Mouse (Mus musculus) CH12.LX (cell line): ENCODE results near the gene Prkn. TPM values are rescaled to one million over a fixed set of nuclear protein-coding genes. Genes with fewer than 3 reads are reported as not detected.

ENCODE experiments used
- DNase-seq: peaks from one replicate; pipeline ENCODE4 v3.0.0-alpha.2; 2013; ENCODE audit errors: extremely low read depth
- H3K27ac ChIP-seq: 2 replicates; pipeline ENCODE4 v1.5.1; 2012; ENCODE audit warnings: low read depth, mild to moderate bottlenecking, control low read depth, moderate library complexity; ENCODE audit not compliant: insufficient read depth
- H3K27me3 ChIP-seq: replicated peaks from 2 replicates; pipeline ENCODE3; 2012; ENCODE audit warnings: inconsistent platforms
- H3K36me3 ChIP-seq, 2 experiments: replicated peaks in 1 of 2; 2 replicates each; pipeline versions ENCODE3 to v1.6.1; 2012; ENCODE audit warnings: inconsistent platforms in 1 of 2, low read length in 1 of 2, mild to moderate bottlenecking in 1 of 2, mixed read lengths in 1 of 2, moderate library complexity in 1 of 2; ENCODE audit not compliant: control insufficient read depth in 1 of 2, insufficient read depth in 1 of 2
- H3K4me1 ChIP-seq, 2 experiments: 2 replicates each; pipeline ENCODE4 v1.6.1; 2012; ENCODE audit warnings: inconsistent platforms in 1 of 2, moderate library complexity in 1 of 2; ENCODE audit not compliant: insufficient read depth in 2 of 2, control insufficient read depth in 1 of 2
- H3K4me2 ChIP-seq: 2 replicates; pipeline ENCODE4 v1.6.1; 2012; ENCODE audit warnings: low read depth, mild to moderate bottlenecking, control low read depth; ENCODE audit not compliant: poor library complexity, insufficient read depth, severe bottlenecking
- H3K4me3 ChIP-seq, 3 experiments: fragments of 150-350 bp in 1 of 3; sonication (generic) in 1 of 3; replicated peaks in 1 of 3; 2 replicates each; pipeline versions ENCODE3 to v1.5.1; 2011 to 2012; ENCODE audit warnings: low read depth in 2 of 3, low read length in 2 of 3, mild to moderate bottlenecking in 2 of 3, moderate library complexity in 2 of 3, control low read depth in 1 of 3, improper control_type of control experiment in 1 of 3, inconsistent platforms in 1 of 3, mixed read lengths in 1 of 3; ENCODE audit not compliant: poor library complexity in 1 of 3
- H3K79me2 ChIP-seq: replicated peaks from 2 replicates; pipeline ENCODE4 v1.6.1; 2012; ENCODE audit warnings: mild to moderate bottlenecking, moderate library complexity; ENCODE audit not compliant: control insufficient read depth, poor library complexity, insufficient read depth, severe bottlenecking; ENCODE audit errors: extremely low read depth
- H3K9ac ChIP-seq: 2 replicates; pipeline ENCODE4 v1.6.1; 2012; ENCODE audit warnings: low read depth, mild to moderate bottlenecking, control low read depth, moderate library complexity; ENCODE audit not compliant: insufficient read depth
- H3K9me3 ChIP-seq: replicated peaks from 2 replicates; pipeline ENCODE3; 2012; ENCODE audit warnings: low read length, inconsistent platforms, mixed read lengths
- CHD2 ChIP-seq: IDR thresholded peaks from 2 replicates; pipeline ENCODE4 v1.6.1; 2011; ENCODE audit warnings: low read length, improper control_type of control experiment
- CTCF ChIP-seq, 2 experiments: IDR thresholded peaks in 1 of 2; conservative IDR thresholded peaks in 1 of 2; 2 replicates each; pipeline ENCODE4 v1.5.1; 2011 to 2012; ENCODE audit warnings: low read depth in 2 of 2, low read length in 2 of 2, improper control_type of control experiment in 1 of 2, inconsistent platforms in 1 of 2, mild to moderate bottlenecking in 1 of 2, moderate library complexity in 1 of 2
- ELF1 ChIP-seq: IDR thresholded peaks from 2 replicates; pipeline ENCODE4 v1.6.1; 2014; ENCODE audit warnings: low read depth, mild to moderate bottlenecking, inconsistent platforms, low read length, improper control_type of control experiment
- EP300 ChIP-seq: IDR thresholded peaks from 2 replicates; pipeline ENCODE4 v1.6.1; 2011; ENCODE audit warnings: low read length, improper control_type of control experiment
- ETS1 ChIP-seq: conservative IDR thresholded peaks from 2 replicates; pipeline ENCODE4 v1.6.1; 2012; ENCODE audit warnings: low read depth, mild to moderate bottlenecking, inconsistent platforms, low read length, improper control_type of control experiment, moderate library complexity
- JUN ChIP-seq: IDR thresholded peaks from 2 replicates; pipeline ENCODE4 v1.6.1; 2011; ENCODE audit warnings: low read depth, mild to moderate bottlenecking, low read length, improper control_type of control experiment, moderate library complexity; ENCODE audit not compliant: insufficient read depth
- KAT2A ChIP-seq: IDR thresholded peaks from 2 replicates; pipeline ENCODE4 v1.6.1; 2012; ENCODE audit warnings: low read length, improper control_type of control experiment, inconsistent platforms; ENCODE audit not compliant: insufficient replicate concordance
- MAZ ChIP-seq: IDR thresholded peaks from 2 replicates; pipeline ENCODE4 v1.6.1; 2012; ENCODE audit warnings: low read depth, mild to moderate bottlenecking, inconsistent platforms, low read length, improper control_type of control experiment, moderate library complexity
- MYC ChIP-seq: IDR thresholded peaks from 2 replicates; pipeline ENCODE4 v1.6.1; 2011; ENCODE audit warnings: low read depth, mild to moderate bottlenecking, improper control_type of control experiment, low read length
- NRF1 ChIP-seq: IDR thresholded peaks from 2 replicates; pipeline ENCODE4 v1.6.1; 2014; ENCODE audit warnings: low read depth, mild to moderate bottlenecking, inconsistent platforms, low read length, improper control_type of control experiment, moderate library complexity
- POLR2A ChIP-seq: IDR thresholded peaks from 2 replicates; pipeline ENCODE4 v1.6.1; 2011; ENCODE audit warnings: low read depth, mild to moderate bottlenecking, improper control_type of control experiment, low read length
- POLR2AphosphoS2 ChIP-seq: IDR thresholded peaks from 2 replicates; pipeline ENCODE4 v1.6.1; 2011; ENCODE audit warnings: low read depth, low read length, improper control_type of control experiment
- SIN3A ChIP-seq: IDR thresholded peaks from 2 replicates; pipeline ENCODE4 v1.6.1; 2012; ENCODE audit warnings: low read length, improper control_type of control experiment, inconsistent platforms
- SMC3 ChIP-seq: IDR thresholded peaks from 2 replicates; pipeline ENCODE4 v1.6.1; 2011; ENCODE audit warnings: low read depth, low read length, improper control_type of control experiment
- UBTF ChIP-seq: IDR thresholded peaks from 2 replicates; pipeline ENCODE4 v1.6.1; 2012; ENCODE audit warnings: low read depth, mild to moderate bottlenecking, inconsistent platforms, low read length, improper control_type of control experiment, moderate library complexity
- ZC3H11A ChIP-seq: IDR thresholded peaks from 2 replicates; pipeline ENCODE4 v1.6.1; 2012; ENCODE audit warnings: low read depth, mild to moderate bottlenecking, inconsistent platforms, low read length, improper control_type of control experiment
- ZKSCAN1 ChIP-seq: IDR thresholded peaks from 2 replicates; pipeline ENCODE4 v1.6.1; 2012; ENCODE audit warnings: low read depth, inconsistent platforms, low read length, improper control_type of control experiment, borderline replicate concordance
- ZMIZ1 ChIP-seq: IDR thresholded peaks from 2 replicates; pipeline ENCODE4 v1.6.1; 2012; ENCODE audit warnings: low read depth, mild to moderate bottlenecking, inconsistent platforms, low read length, improper control_type of control experiment
- ZNF384 ChIP-seq: IDR thresholded peaks from 2 replicates; pipeline ENCODE4 v1.6.1; 2012; ENCODE audit warnings: low read depth, low read length, improper control_type of control experiment, inconsistent platforms
- dilution Hi-C: fragments of 300-500 bp; cut with MboI; formaldehyde crosslinking; loops from 2 replicates; pipeline ENCODE4 v1.14.3; 2020; ENCODE audit warnings: low sequenced_read_pairs; ENCODE audit not compliant: extremely low pct_unique_long_range_greater_than_20kb, extremely low pct_ligation_motif_present
- in situ Hi-C: fragments of 300-500 bp; cut with MboI; formaldehyde crosslinking; loops from 3 replicates; pipeline ENCODE4 v1.14.3; 2019; ENCODE audit warnings: low sequenced_read_pairs, low pct_ligation_motif_present, low pct_unique_long_range_greater_than_20kb, mixed read lengths
- polyA plus RNA-seq: library from polyadenylated mRNA; unstranded; fragments of >175 nt; gene quantifications from 2 replicates; pipeline ENCODE4 v1.2.1, GENCODE M21; 2012; ENCODE audit warnings: low read depth; ENCODE audit not compliant: insufficient read length
- total RNA-seq, 2 experiments: library from RNA; depleted of rRNA; stranded (reverse); fragments of 300-350 nt in 1 of 2; fragments of >200 nt in 1 of 2; gene quantifications; 2 replicates each; pipeline ENCODE4 v1.2.3; 2012 to 2014

The Prkn gene
- total and polyA plus RNA-seq, 3 experiments = 0.08 TPM; not detected in 2

DNA sequence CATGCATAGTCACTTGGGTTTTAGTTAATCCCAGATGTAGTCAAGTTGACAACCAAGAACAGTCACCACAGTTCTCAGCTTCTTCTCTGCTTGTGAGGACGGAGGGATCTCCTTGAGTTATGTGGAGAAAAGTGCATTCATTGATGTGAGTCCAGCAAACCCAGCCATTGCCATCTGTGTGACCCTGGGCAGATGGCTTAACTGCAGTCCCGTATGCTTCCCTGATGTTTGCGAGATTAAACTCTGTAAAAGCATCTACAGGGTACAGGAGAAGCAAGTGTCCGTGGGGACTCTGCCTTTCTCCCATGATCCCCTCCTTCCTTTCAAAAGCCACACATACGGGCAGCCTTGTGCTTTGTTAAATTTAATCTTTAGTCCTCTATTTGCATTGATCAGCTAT, 157.1 kb downstream of the Prkn start:
- Histone ChIP-seq H3K4me1 (no peaks in the 10 kb centered on the region), H3K9ac (no peak overlapping the region), H3K4me2 (no peak overlapping the region), H3K79me2 (no peaks in the 10 kb centered on the region), H3K27ac (no peak overlapping the region), H3K27me3 (no peaks in the 10 kb centered on the region), H3K4me3 (no peak overlapping the region), H3K36me3 (no peaks in the 10 kb centered on the region), H3K9me3 (no peaks in the 10 kb centered on the region)
- no peak for DNase-seq
- in situ Hi-C loops (no loop called here), dilution Hi-C loops (no loop called here)
- TF ChIP-seq MYC (no peak), ZNF384 (no peak), POLR2A (no peak), KAT2A (no peak)

DNA sequence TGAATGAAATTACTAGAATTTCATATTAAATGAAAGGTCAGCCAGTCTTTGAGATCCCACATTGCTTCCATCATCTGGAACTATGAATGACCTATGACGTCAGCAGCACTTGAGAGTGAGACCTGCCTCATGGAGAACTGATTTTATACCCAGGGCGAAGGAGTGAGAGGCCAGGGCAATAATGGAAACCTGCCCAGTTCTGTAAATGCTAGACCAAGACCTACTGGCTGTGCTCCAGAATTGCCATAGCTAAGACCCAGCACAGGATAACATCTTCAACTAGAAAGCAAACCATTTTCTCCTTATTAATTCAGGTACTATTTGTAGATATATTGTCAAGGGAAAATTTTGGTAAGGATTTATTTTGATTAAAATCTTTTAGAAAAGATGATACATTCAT, 183.2 kb downstream of the Prkn start:
- no peaks in the 10 kb centered on the region for H3K36me3 ChIP-seq
- H3K79me2 ChIP-seq = no peaks in the 10 kb centered on the region
- no peak overlapping the region for H3K27ac ChIP-seq
- dilution Hi-C loops = no loop called here
- TF ChIP-seq SIN3A (no peak), POLR2AphosphoS2 (no peak), MYC (no peak), CTCF (conservative IDR thresholded peaks at IDR 0.05 in 1 of 2, IDR thresholded peaks at IDR 0.05 in 1 of 2; ENCODE audit: low read depth in 2 of 2, low read length in 2 of 2) (no peak), JUN (no peak), SMC3 (no peak), MAZ (no peak), UBTF (no peak), NRF1 (no peak), CHD2 (no peak), ZC3H11A (no peak), ELF1 (no peak), EP300 (no peak), ETS1 (no peak), ZNF384 (no peak), ZMIZ1 (no peak), ZKSCAN1 (no peak)
- TF ChIP-seq, all 38 proteins: peak for 0
- DNase-seq = no peak
- H3K4me2 ChIP-seq = no peak overlapping the region
- in situ Hi-C loops = no loop called here
- H3K4me1 ChIP-seq = no peaks in the 10 kb centered on the region
- no peaks in the 10 kb centered on the region for H3K9me3 ChIP-seq
- no peak overlapping the region for H3K4me3 ChIP-seq
- no peaks in the 10 kb centered on the region for H3K27me3 ChIP-seq
- no peak overlapping the region for H3K9ac ChIP-seq
